Mouse (Mus musculus): ENCODE results near the gene Ppp2r2d.

- TF ChIP-seq CTCF (IDR thresholded peaks at IDR 0.05; ENCODE audit: borderline replicate concordance, insufficient read depth, low read length) (no peak), POLR2A (IDR thresholded peaks at IDR 0.05; ENCODE audit: low read depth, low read length) (no peak)
These were observed 4.3 kb upstream of the Ppp2r2d start for GRCm38 (mm10) chr7:138841436-138842151.

All from embryonic fibroblast, embryonic 13.5 days (primary cell).